Mouse (Mus musculus) lung, adult 18-20 months (tissue): Measurements from ENCODE around the gene Cort.
"Not testable (repeated sequence)": the region's sequence is repeated elsewhere in the genome, so short reads cannot be mapped to it uniquely, and the experiment has no call there.

Experiments used
- DNase-seq, 2 experiments: peaks; one replicate each; pipeline ENCODE4 v3.0.0; 2022; ENCODE audit warnings: mixed read lengths in 2 of 2

The Cort gene

DNA sequence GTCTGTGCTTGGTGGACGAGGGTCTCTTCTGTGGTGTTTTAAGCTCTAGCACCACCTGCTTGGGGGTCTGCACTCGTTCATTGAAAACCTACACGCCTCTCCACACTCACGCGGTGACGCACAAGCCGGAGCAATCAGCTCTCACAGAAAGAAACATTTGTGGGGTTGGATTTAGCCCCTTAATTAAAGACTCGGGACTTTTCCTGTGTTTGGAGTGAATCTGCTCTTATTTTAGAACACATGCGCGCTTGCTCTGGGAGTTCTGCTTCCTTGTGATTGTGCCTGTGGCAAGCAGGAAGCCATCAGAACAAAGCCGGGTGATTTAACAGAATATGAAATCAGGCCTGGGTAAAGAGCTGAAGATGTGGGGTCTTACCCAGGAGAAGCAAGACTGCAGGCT lies at the start of gene Cort:
Gene Cort (minus strand): TSS at position 101 of the 400 bp plus-strand sequence.
- DNase-seq, result no peak

- DNase-seq, result peak in 1 of 2 experiments; percentile 42
These were observed 47.1 kb upstream of the Cort start for GRCm38 (mm10) chr4:149173661-149174060.

DNA sequence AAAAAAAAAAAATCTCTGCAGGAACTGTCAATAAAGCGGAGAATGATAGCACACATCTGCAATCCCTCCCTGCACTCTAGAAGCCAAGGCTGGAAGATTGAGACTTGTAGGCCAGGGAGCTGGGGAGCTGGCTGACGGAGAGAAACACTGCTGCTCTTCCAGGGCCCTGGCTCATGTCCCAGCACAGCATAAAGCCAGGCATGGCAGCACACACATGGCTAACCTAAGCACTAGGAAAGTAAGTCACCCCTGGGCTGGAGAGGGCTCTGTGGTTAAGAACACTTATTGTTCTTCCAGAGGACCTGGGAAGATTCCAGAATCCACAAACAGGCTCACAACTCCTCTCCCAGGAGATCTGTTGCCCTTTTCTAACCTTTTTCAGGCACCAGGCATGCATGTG lies 46.1 kb upstream of the Cort start:
- DNase-seq, result peak; percentile 68 to 76

DNA sequence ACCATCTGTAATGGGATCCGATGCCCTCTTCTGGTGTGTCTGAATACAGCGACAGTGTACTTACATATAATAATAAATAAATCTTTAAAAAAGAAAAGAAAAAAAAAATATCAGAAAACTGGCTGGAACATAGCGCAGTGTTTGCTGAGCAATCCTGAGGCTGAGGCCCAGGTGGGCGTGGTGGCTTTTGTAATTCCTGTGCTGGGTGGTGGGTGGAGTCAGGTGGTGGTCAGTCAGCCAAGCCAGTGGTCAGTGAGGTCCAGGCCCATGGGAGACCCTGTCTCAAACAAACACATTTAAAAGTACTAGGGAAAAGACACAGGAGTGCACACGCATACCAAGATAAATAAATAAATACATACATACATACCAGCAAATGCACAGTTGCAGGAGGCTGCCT lies 45.5 kb upstream of the Cort start:
- peak; percentile 67 to 72 for DNase-seq

DNA sequence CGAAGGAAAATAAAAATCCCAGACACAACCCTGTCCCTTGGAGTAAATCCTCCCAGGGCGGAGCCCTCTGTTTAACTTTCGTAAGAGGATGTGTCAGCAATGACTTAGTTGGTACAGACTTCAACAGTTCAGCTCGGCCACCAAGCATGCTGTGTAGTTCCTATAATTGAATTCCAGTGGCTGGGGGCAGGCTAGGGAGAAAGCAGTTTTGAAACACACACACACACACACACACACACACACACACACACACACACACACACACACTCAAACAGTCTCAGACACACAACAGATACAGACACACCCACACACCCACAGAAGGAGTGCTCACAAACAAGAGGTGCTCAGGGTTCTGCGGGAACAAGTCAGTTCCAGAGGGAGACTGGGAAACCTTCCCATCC lies 45.0 kb upstream of the Cort start:
- DNase-seq, result peak; percentile 62 to 74

- DNase-seq, result peak; percentile 70 to 79
These were observed 43.9 kb upstream of the Cort start for GRCm38 (mm10) chr4:149170394-149170931.

DNA sequence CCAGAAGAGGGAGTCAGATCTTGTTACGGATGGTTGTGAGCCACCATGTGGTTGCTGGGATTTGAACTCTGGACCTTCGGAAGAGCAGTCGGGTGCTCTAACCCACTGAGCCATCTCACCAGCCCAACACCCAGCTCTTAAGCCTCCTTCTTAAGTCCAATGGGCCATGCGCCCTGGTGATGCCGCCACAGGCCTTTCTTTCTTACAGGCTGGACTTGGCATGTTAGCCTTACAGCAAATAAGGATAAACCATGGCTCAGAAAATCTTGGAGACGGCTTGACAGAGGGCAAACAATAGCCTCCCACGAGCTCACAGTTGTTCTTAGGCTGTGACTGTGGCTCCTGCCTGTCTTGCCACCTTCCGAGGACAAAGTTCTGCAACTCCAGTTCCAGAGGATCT lies 43.4 kb upstream of the Cort start:
- not testable (repeated sequence) for DNase-seq

DNA sequence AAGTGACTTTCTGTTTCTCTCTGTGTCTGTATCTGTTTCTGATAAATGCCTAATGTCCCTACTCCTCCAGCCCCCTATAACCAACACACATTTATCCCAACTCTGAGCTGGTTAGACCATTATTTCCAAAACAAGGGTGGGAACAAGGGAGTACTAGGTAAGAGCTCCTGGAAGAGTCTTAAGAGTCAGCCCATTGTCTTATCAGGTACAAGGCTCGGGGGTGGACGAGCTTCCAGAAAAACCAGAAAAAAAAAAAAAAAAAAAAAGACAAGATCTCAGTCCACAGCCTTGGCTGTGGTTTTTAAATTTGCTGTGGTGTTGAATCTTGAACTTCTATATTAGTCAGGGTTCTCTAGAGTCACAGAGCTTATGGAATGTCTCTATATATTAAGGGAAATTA lies 41.5 kb upstream of the Cort start:
- no peak for DNase-seq

GRCm38 (mm10) chr4:149166957-149167611 lies 40.5 kb upstream of the Cort start:
- DNase-seq, result peak; percentile 49 to 57

DNA sequence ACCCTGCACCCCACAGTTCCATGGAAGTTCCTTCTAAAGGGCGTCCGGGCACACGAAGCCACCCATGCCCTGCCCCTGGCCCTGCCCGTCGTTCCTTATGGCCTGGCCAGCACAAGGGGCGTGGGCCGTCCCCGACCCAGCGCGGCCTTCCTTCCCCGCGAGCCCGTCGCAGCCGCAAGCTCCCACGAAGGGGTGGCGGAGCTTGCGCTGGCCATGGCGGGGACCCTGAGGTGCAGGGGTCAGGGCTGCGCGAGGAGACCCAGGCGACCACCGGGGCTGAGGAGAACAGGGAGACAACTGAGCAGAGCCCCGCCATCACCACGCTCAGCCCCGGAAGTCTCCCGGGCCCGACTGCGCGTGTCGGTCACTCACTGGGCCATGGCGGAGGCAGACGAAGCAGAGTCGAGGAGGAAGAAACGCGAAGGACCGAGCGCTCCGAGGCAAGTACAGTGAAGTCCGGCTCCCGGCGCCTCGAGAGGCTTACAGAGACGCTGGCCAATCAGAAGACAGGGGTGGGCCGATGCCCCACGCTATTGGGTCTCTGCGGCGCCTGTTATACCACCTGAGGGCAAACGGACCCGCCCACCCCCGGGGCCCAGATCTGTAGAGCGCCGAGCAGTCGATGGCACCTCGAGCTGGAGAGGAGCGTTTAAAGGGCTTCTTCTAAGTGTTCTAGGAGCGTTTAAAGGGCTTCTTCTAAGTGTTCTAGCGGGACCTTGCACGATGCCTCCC lies 39.8 kb upstream of the Cort start, which contains the start of gene Pgd:
Gene Pgd (minus strand): TSS at position 557 of the 732 bp plus-strand sequence.
- DNase-seq, result peak; percentile 98

DNA sequence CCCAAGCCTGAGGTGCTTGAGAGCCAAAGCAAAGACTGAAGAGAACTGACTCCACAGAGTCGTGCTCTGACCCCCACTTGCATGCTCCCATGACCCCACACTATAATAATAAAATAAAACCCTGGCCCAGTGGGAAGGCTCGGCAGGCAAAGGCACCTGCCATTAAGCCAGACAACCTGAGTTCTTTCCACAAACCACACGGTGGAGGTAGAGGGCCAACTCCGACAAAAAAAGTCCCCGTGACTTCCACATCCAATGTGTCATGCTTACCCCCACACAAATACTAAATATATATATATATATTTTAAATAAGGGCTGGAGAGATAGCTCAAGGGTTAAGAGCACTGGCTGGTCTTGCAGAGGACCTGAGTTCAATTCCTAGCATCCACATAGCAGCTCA lies 37.6 kb upstream of the Cort start:
- DNase-seq, result peak in 1 of 2 experiments; percentile 30

GRCm38 (mm10) chr4:149163196-149163595 lies 36.6 kb upstream of the Cort start:
- DNase-seq, result no peak

DNA sequence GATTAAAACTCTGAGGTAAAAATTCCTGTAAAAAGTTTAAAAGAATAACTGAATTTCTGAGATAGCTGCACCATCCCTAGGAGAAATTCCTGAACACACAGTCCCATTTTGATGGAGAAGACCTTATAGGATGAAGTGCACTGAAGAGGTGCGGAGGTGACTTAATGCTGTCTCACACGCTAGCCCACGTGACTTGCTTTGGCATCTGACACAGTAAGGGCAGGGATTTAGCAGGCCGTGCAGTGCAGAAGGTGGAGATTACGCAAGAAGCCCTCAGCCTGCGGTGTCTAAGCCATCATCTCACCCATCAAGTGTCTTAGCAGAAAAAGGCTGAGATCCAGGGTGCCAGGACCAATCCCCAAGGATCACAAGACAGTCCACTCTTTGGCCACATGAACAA lies 34.6 kb upstream of the Cort start:
- DNase-seq, result peak; percentile 39 to 50

DNA sequence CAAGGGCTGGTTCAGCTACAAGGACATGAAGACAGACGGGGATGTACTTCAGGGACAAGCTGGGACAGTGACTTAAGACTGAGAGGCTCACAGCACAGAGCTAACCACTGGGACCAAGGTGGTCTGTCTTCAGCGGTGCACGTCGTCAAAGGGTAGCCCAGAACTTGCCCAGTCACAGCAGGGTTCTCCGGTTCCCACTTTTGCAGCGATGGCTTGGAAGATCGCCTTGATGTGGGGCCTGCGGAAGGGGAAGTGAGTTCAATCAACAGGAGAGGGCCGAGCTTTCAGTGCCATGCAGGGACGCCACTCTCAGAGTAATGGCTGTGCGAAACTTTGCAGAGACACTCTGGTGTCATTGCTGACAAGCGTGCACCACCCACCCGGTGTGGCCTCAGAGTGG lies 33.3 kb upstream of the Cort start:
- DNase-seq, result no peak

GRCm38 (mm10) chr4:149159203-149159602 lies 32.6 kb upstream of the Cort start:
- DNase-seq, result no peak

- no peak for DNase-seq
These were observed 30.9 kb upstream of the Cort start for GRCm38 (mm10) chr4:149157415-149157973.

- peak; percentile 64 to 67 for DNase-seq
These were observed 29.1 kb upstream of the Cort start for GRCm38 (mm10) chr4:149155711-149156110.

GRCm38 (mm10) chr4:149154859-149155258 lies 28.3 kb upstream of the Cort start:
- DNase-seq, result no peak

DNA sequence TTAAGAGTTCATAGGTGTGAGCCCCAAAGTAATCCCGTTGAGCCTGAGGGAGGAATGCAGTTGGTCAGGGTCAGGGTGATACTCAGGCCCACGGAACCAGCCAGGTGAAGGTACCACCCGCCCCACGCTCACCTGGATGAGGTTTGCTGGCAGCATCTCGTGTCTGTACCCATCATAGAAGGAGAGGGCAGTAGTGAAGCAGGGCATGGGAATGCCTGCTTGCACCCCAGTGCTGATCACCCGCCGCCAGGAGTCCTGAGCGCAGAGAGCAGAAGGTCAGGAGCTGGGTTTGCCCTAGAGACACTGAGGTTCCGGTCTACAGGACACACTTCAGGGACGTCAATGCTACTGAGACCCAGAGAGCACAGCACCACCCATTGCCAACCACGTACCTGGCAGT lies 24.2 kb upstream of the Cort start:
- no peak for DNase-seq

DNA sequence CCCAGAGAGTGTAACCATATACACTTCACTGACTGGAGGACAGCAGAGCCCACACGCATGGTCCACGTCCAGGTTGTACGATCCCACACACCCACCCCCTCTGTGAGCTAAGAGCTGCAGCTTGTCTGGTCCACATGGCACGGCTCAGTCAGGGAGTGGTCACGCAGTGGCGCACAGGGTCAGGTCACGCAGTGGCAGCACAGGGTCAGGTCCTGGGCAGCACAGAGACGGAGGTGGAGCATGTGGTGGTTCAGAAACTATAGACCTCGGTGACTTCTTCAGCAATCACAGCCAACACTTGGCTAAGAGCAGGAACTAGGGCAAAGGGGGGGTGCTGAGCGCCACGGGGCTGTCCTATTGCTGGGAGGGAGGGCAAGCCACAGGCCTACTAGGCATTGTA lies 23.7 kb upstream of the Cort start:
- DNase-seq, result peak; percentile 31 to 42

DNA sequence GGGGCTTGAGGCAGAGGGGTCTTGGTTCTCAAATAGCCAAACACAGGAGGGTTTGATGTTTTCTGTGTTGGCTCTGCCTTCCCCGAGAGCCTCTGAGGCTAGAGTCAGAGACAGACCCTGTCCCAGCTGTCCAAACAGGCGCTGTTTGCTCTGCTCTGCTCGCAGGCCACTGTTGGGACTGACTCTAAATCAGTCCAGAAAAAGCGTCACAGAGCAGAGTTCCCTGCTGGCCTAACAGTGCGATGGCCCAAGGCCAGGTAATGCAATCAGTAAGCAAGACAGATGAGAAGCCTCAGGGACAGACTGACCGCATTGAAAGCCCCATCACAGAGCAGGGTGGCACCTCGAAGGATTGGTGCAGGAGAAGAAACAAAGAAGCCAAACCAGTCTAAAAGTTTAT lies 23.0 kb upstream of the Cort start:
- peak; percentile 23 to 46 for DNase-seq

- DNase-seq, result no peak
These were observed 22.6 kb upstream of the Cort start for GRCm38 (mm10) chr4:149149196-149149595.

DNA sequence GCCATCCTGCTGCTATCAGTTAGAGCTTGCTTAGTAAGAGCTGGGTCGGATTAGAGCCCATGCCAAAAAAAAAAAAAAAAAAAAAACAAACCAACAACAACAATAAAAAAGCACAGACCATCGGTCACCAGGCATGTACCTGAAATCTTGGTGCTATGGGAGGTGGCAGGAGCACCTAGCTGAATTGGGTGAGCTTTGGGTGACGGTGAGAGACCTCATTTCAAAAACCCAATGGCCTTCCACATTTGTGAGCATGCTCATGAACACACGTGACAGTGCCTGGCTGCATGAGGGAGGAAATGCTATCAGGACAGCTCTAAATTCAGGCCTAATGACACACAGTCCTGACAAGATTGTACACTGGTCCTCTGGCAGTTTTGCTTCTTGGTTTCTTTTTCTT lies 21.5 kb upstream of the Cort start:
- DNase-seq, result no peak

GRCm38 (mm10) chr4:149147528-149147927 lies 21.0 kb upstream of the Cort start:
- no peak for DNase-seq
